Mouse (Mus musculus) brain, embryonic 14.5 days (tissue): ENCODE results near the gene Myo18b.

Source experiments
- CTCF ChIP-seq: fragments of 200-500 bp; IDR thresholded peaks from 2 replicates; pipeline ENCODE4 v1.5.1; 2012; ENCODE audit warnings: inconsistent platforms, mild to moderate bottlenecking, moderate library complexity, borderline replicate concordance; ENCODE audit not compliant: insufficient read depth, insufficient read length; ENCODE audit errors: extremely low read depth
- POLR2A ChIP-seq: fragments of 200-500 bp; IDR thresholded peaks from 2 replicates; pipeline ENCODE4 v1.6.1; 2012; ENCODE audit warnings: mild to moderate bottlenecking, inconsistent platforms, borderline replicate concordance; ENCODE audit not compliant: poor library complexity, insufficient read depth, insufficient read length, severe bottlenecking; ENCODE audit errors: extremely low read depth

DNA sequence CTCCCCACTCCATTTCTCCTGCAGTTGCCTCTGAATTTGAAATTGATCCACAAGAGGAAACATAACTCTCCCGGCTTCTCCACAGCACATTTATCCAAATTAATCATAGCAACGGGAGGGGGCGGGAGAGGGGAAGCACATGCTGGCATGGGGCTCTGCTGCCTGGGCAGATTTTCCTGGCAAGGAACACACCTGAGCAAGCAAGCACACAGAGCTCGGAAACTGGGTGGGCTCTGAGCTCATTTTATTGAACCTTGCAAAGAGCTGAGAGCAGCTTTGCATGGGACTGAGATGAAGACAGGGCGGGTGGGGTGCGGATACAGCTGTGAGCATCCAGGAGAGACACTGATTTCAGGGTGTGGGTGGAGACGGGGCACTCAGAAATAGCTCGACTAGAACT lies 229.0 kb downstream of the Myo18b start:
- TF ChIP-seq POLR2A (no peak), CTCF (no peak)
